Mouse (Mus musculus) central nervous system, embryonic 18 days (tissue): ENCODE results near the gene Sp4. TPM values are rescaled to one million over a fixed set of nuclear protein-coding genes. Genes with fewer than 3 reads are reported as not detected.

Source experiments
- polyA plus RNA-seq: library from polyadenylated mRNA; depleted of rRNA; stranded (reverse); fragments of >200 nt; gene quantifications from 2 replicates; pipeline ENCODE4 v1.2.3, GENCODE M21; 2012; rRNA removed

Sp4 gene
- 16.3 and 17.2 TPM in 2 replicates for polyA plus RNA-seq

GRCm38 (mm10) chr12:118301072-118301865 is at the start of gene Sp4:
Gene Sp4 (minus strand): TSS chr12:118301440.

GRCm38 (mm10) chr12:118198386-118199093 is 102.7 kb downstream of the Sp4 start, which contains the start of gene Dnah11:
Gene Dnah11 (minus strand): TSS chr12:118199043.

Other genes with a start within 250 kb of the Sp4 start
- 0.49 and 0.75 TPM in 2 replicates for gene Dnah11, start 102.4 kb downstream of the Sp4 start, polyA plus RNA-seq